34 mouse cellular contexts compared by ENCODE assay signal in genomic region chr8:108529421-108529820, GRCm38 (mm10).
"Had no signal": no experiment of that assay in that cellular context is flagged by ENCODE, and none has a peak within 500 bp of the region (broad histone marks: within the 10 kb centered on the region; RNA-seq: fewer than 3 reads in every experiment).

No protein-coding gene starts in this region.

- DNase-seq: heart, postnatal 10 days; heart, postnatal 14 days; heart, postnatal 36 days; kidney, adult 11 months; kidney, adult 18-20 months; kidney, adult 2 months; kidney, adult 8-10 months; kidney, adult 9 months; kidney, postnatal 10 days; kidney, postnatal 14 days; kidney, postnatal 25 days; kidney, postnatal 36 days; kidney, postnatal 4 days; layer of hippocampus, adult 9-11 months; layer of hippocampus, postnatal 36 days had no signal

- ATAC-seq: hindbrain, embryonic 16.5 days; hindbrain, postnatal 0 days; inflammation-experienced regulatory T-cells, adult 6 months; intestine, embryonic 15.5 days; intestine, embryonic 16.5 days; intestine, postnatal 0 days had no signal

- H3K4me2 ChIP-seq: heart, embryonic 11.5 days; heart, embryonic 12.5 days; heart, embryonic 13.5 days; heart, embryonic 15.5 days; hindbrain, embryonic 12.5 days; hindbrain, embryonic 13.5 days; hindbrain, embryonic 14.5 days; hindbrain, embryonic 15.5 days; intestine, embryonic 15.5 days; kidney, embryonic 15.5 days had no signal

- H3K36me3 ChIP-seq: heart, embryonic 12.5 days; heart, embryonic 13.5 days; heart, embryonic 15.5 days; hindbrain, embryonic 10.5 days; hindbrain, embryonic 12.5 days; hindbrain, embryonic 13.5 days; hindbrain, embryonic 15.5 days; intestine, embryonic 15.5 days; kidney, embryonic 15.5 days had no signal

- H3K4me3 ChIP-seq: heart, embryonic 12.5 days; heart, embryonic 13.5 days; heart, embryonic 15.5 days; hindbrain, embryonic 10.5 days; hindbrain, embryonic 12.5 days; hindbrain, embryonic 13.5 days; hindbrain, embryonic 15.5 days; intestine, embryonic 15.5 days; kidney, embryonic 15.5 days; layer of hippocampus, adult 2 months; left cerebral cortex, adult 2 months had no signal

- H3K27ac ChIP-seq: heart, embryonic 13.5 days; heart, embryonic 15.5 days; hindbrain, embryonic 10.5 days; hindbrain, embryonic 12.5 days; hindbrain, embryonic 13.5 days; hindbrain, embryonic 14.5 days; hindbrain, embryonic 15.5 days; hindbrain, postnatal 0 days; intestine, embryonic 15.5 days; kidney, embryonic 15.5 days; kidney, postnatal 0 days; layer of hippocampus, adult 2 months; left cerebral cortex, adult 2 months had no signal

- H3K4me1 ChIP-seq: heart, embryonic 12.5 days; heart, embryonic 13.5 days; heart, embryonic 15.5 days; hindbrain, embryonic 10.5 days; hindbrain, embryonic 13.5 days; intestine, embryonic 15.5 days; kidney, embryonic 15.5 days had no signal

- H3K9ac ChIP-seq: heart, embryonic 12.5 days; heart, embryonic 13.5 days; heart, embryonic 15.5 days; hindbrain, embryonic 12.5 days; hindbrain, embryonic 13.5 days; hindbrain, embryonic 14.5 days; hindbrain, embryonic 15.5 days; intestine, embryonic 15.5 days; kidney, embryonic 15.5 days had no signal

- H3K9me3 ChIP-seq: heart, embryonic 12.5 days; heart, embryonic 13.5 days; heart, embryonic 15.5 days; hindbrain, embryonic 10.5 days; hindbrain, embryonic 12.5 days; hindbrain, embryonic 13.5 days; hindbrain, embryonic 15.5 days; intestine, embryonic 15.5 days; kidney, embryonic 15.5 days had no signal

- H3K27me3 ChIP-seq: heart, embryonic 15.5 days; hindbrain, embryonic 15.5 days; intestine, embryonic 15.5 days; kidney, embryonic 15.5 days had no signal
